Mouse (Mus musculus): ENCODE measurements around the gene Prkcb. TPM values are rescaled to one million over a fixed set of nuclear protein-coding genes. Genes with fewer than 3 reads are reported as not detected.

Gene Prkcb
- polyA plus RNA-seq, 1 experiment from 2014 or later: 111 TPM

- H3K4me1 ChIP-seq (ENCODE audit: control insufficient read depth, insufficient read depth, low read length): 0 out of 2 replicates have a peak, but pooled peaks cover 5% of the 10 kb centered on the region
- H3K36me3 ChIP-seq (ENCODE audit: control insufficient read depth, insufficient read depth, low read length): no peaks in the 10 kb centered on the region
- no peak overlapping the region for H3K4me2 ChIP-seq (ENCODE audit: low read length)
- no peak overlapping the region for H3K27ac ChIP-seq (replicated peaks; ENCODE audit: low read depth, low read length)
- H3K4me3 ChIP-seq (replicated peaks; ENCODE audit: low read depth, low read length): no peak overlapping the region
- peaks cover 6% of the 10 kb centered on the region; the same call in 1 of the 2 replicates for H3K27me3 ChIP-seq (ENCODE audit: control insufficient read depth, insufficient read depth, low read length)
- no peaks in the 10 kb centered on the region for H3K9me3 ChIP-seq (ENCODE audit: control insufficient read depth, low read length)
- H3K9ac ChIP-seq (replicated peaks; ENCODE audit: low read length): no peak overlapping the region
- 90% methylated on average over 7 of the region's 7 CpGs for WGBS
- ATAC-seq (ENCODE audit: low FRiP score, low TSS enrichment): no peak
- DNase-seq: no peak
Measured at GRCm38 (mm10) chr7:122294111-122294510, 5.6 kb downstream of the Prkcb start.

GRCm38 (mm10) chr7:122295363-122295762 lies 6.8 kb downstream of the Prkcb start:
- Histone ChIP-seq H3K27ac (replicated peaks; ENCODE audit: low read depth, low read length) (no peak overlapping the region), H3K4me2 (ENCODE audit: low read length) (no peak overlapping the region), H3K36me3 (ENCODE audit: control insufficient read depth, insufficient read depth, low read length) (no peaks in the 10 kb centered on the region), H3K9ac (replicated peaks; ENCODE audit: low read length) (no peak overlapping the region), H3K9me3 (ENCODE audit: control insufficient read depth, low read length) (no peaks in the 10 kb centered on the region), H3K27me3 (ENCODE audit: control insufficient read depth, insufficient read depth, low read length) (peaks cover 6% of the 10 kb centered on the region; the same call in 1 of the 2 replicates), H3K4me1 (ENCODE audit: control insufficient read depth, insufficient read depth, low read length) (no peaks in the 10 kb centered on the region), H3K4me3 (replicated peaks; ENCODE audit: low read depth, low read length) (no peak overlapping the region)
- ATAC-seq (ENCODE audit: low FRiP score, low TSS enrichment) (no peak), DNase-seq (no peak)
- WGBS: 90% methylated on average over 4 of the region's 4 CpGs

GRCm38 (mm10) chr7:122296331-122296730 lies 7.8 kb downstream of the Prkcb start:
- ATAC-seq (ENCODE audit: low FRiP score, low TSS enrichment): no peak
- Histone ChIP-seq H3K4me2 (ENCODE audit: low read length) (no peak overlapping the region), H3K9me3 (ENCODE audit: control insufficient read depth, low read length) (no peaks in the 10 kb centered on the region), H3K4me3 (replicated peaks; ENCODE audit: low read depth, low read length) (no peak overlapping the region), H3K4me1 (ENCODE audit: control insufficient read depth, insufficient read depth, low read length) (no peaks in the 10 kb centered on the region), H3K36me3 (ENCODE audit: control insufficient read depth, insufficient read depth, low read length) (no peaks in the 10 kb centered on the region), H3K27ac (replicated peaks; ENCODE audit: low read depth, low read length) (no peak overlapping the region), H3K27me3 (ENCODE audit: control insufficient read depth, insufficient read depth, low read length) (no peaks in the 10 kb centered on the region), H3K9ac (replicated peaks; ENCODE audit: low read length) (no peak overlapping the region)
- DNase-seq: no peak
- 66% methylated on average over 1 of the region's 1 CpGs for WGBS

- Histone ChIP-seq H3K9me3 (ENCODE audit: control insufficient read depth, low read length) (no peaks in the 10 kb centered on the region), H3K4me2 (ENCODE audit: low read length) (no peak overlapping the region), H3K4me3 (replicated peaks; ENCODE audit: low read depth, low read length) (no peak overlapping the region), H3K27ac (replicated peaks; ENCODE audit: low read depth, low read length) (no peak overlapping the region), H3K27me3 (ENCODE audit: control insufficient read depth, insufficient read depth, low read length) (no peaks in the 10 kb centered on the region), H3K4me1 (ENCODE audit: control insufficient read depth, insufficient read depth, low read length) (no peaks in the 10 kb centered on the region), H3K9ac (replicated peaks; ENCODE audit: low read length) (no peak overlapping the region), H3K36me3 (ENCODE audit: control insufficient read depth, insufficient read depth, low read length) (no peaks in the 10 kb centered on the region)
- WGBS: 93% methylated on average over 3 of the region's 3 CpGs
- ATAC-seq (ENCODE audit: low FRiP score, low TSS enrichment) (no peak), DNase-seq (no peak)
Measured at GRCm38 (mm10) chr7:122296805-122297204, 8.3 kb downstream of the Prkcb start.

- Histone ChIP-seq H3K27me3 (ENCODE audit: control insufficient read depth, insufficient read depth, low read length) (no peaks in the 10 kb centered on the region), H3K4me1 (ENCODE audit: control insufficient read depth, insufficient read depth, low read length) (no peaks in the 10 kb centered on the region), H3K4me3 (replicated peaks; ENCODE audit: low read depth, low read length) (no peak overlapping the region), H3K9me3 (ENCODE audit: control insufficient read depth, low read length) (no peaks in the 10 kb centered on the region), H3K36me3 (ENCODE audit: control insufficient read depth, insufficient read depth, low read length) (no peaks in the 10 kb centered on the region), H3K4me2 (ENCODE audit: low read length) (no peak overlapping the region), H3K9ac (replicated peaks; ENCODE audit: low read length) (no peak overlapping the region), H3K27ac (replicated peaks; ENCODE audit: low read depth, low read length) (no peak overlapping the region)
- WGBS: 74% methylated on average over 3 of the region's 3 CpGs
- no peak for DNase-seq
- no peak for ATAC-seq (ENCODE audit: low FRiP score, low TSS enrichment)
Measured at GRCm38 (mm10) chr7:122297627-122298026, 9.1 kb downstream of the Prkcb start.

- no peaks in the 10 kb centered on the region for H3K36me3 ChIP-seq (ENCODE audit: control insufficient read depth, insufficient read depth, low read length)
- no peak overlapping the region for H3K27ac ChIP-seq (replicated peaks; ENCODE audit: low read depth, low read length)
- DNase-seq (no peak), ATAC-seq (ENCODE audit: low FRiP score, low TSS enrichment) (no peak)
- H3K4me3 ChIP-seq (replicated peaks; ENCODE audit: low read depth, low read length): no peak overlapping the region
- H3K9ac ChIP-seq (replicated peaks; ENCODE audit: low read length): no peak overlapping the region
- no peak overlapping the region for H3K4me2 ChIP-seq (ENCODE audit: low read length)
- H3K27me3 ChIP-seq (ENCODE audit: control insufficient read depth, insufficient read depth, low read length): no peaks in the 10 kb centered on the region
- no peaks in the 10 kb centered on the region for H3K9me3 ChIP-seq (ENCODE audit: control insufficient read depth, low read length)
- no peaks in the 10 kb centered on the region for H3K4me1 ChIP-seq (ENCODE audit: control insufficient read depth, insufficient read depth, low read length)
- WGBS: 90% methylated on average over 2 of the region's 2 CpGs
Measured at GRCm38 (mm10) chr7:122298715-122299114, 10.2 kb downstream of the Prkcb start.

- H3K9me3 ChIP-seq (ENCODE audit: control insufficient read depth, low read length): no peaks in the 10 kb centered on the region
- WGBS: 79% methylated on average over 4 of the region's 4 CpGs
Measured at GRCm38 (mm10) chr7:122300538-122300937, 12.0 kb downstream of the Prkcb start.

GRCm38 (mm10) chr7:122302538-122302937 lies 14.0 kb downstream of the Prkcb start:
- H3K4me3 ChIP-seq (replicated peaks; ENCODE audit: low read depth, low read length): no peak overlapping the region
- H3K36me3 ChIP-seq (ENCODE audit: control insufficient read depth, insufficient read depth, low read length): no peaks in the 10 kb centered on the region
- DNase-seq: no peak
- 91% methylated on average over 6 of the region's 6 CpGs for WGBS
- no peak for ATAC-seq (ENCODE audit: low FRiP score, low TSS enrichment)
- H3K9me3 ChIP-seq (ENCODE audit: control insufficient read depth, low read length): no peaks in the 10 kb centered on the region
- H3K27ac ChIP-seq (replicated peaks; ENCODE audit: low read depth, low read length): no peak overlapping the region
- H3K4me1 ChIP-seq (ENCODE audit: control insufficient read depth, insufficient read depth, low read length): no peaks in the 10 kb centered on the region
- no peaks in the 10 kb centered on the region for H3K27me3 ChIP-seq (ENCODE audit: control insufficient read depth, insufficient read depth, low read length)
- H3K9ac ChIP-seq (replicated peaks; ENCODE audit: low read length): no peak overlapping the region
- H3K4me2 ChIP-seq (ENCODE audit: low read length): no peak overlapping the region

More at GRCm38 (mm10) chr7:122300538-122300937, 12.0 kb downstream of the Prkcb start:
- Histone ChIP-seq H3K4me3 (replicated peaks; ENCODE audit: low read depth, low read length) (no peak overlapping the region), H3K27me3 (ENCODE audit: control insufficient read depth, insufficient read depth, low read length) (no peaks in the 10 kb centered on the region), H3K4me2 (ENCODE audit: low read length) (no peak overlapping the region), H3K36me3 (ENCODE audit: control insufficient read depth, insufficient read depth, low read length) (no peaks in the 10 kb centered on the region), H3K4me1 (ENCODE audit: control insufficient read depth, insufficient read depth, low read length) (no peaks in the 10 kb centered on the region), H3K27ac (replicated peaks; ENCODE audit: low read depth, low read length) (no peak overlapping the region), H3K9ac (replicated peaks; ENCODE audit: low read length) (no peak overlapping the region)
- DNase-seq (no peak), ATAC-seq (ENCODE audit: low FRiP score, low TSS enrichment) (no peak)

- no peak overlapping the region for H3K4me2 ChIP-seq (ENCODE audit: low read length)
- no peak overlapping the region for H3K9ac ChIP-seq (replicated peaks; ENCODE audit: low read length)
- H3K4me1 ChIP-seq (ENCODE audit: control insufficient read depth, insufficient read depth, low read length): no peaks in the 10 kb centered on the region
- DNase-seq (no peak), ATAC-seq (ENCODE audit: low FRiP score, low TSS enrichment) (no peak)
- 58% methylated on average over 3 of the region's 3 CpGs for WGBS
- no peak overlapping the region for H3K27ac ChIP-seq (replicated peaks; ENCODE audit: low read depth, low read length)
- no peak overlapping the region for H3K4me3 ChIP-seq (replicated peaks; ENCODE audit: low read depth, low read length)
- H3K36me3 ChIP-seq (ENCODE audit: control insufficient read depth, insufficient read depth, low read length): no peaks in the 10 kb centered on the region
- no peaks in the 10 kb centered on the region for H3K27me3 ChIP-seq (ENCODE audit: control insufficient read depth, insufficient read depth, low read length)
- no peaks in the 10 kb centered on the region for H3K9me3 ChIP-seq (ENCODE audit: control insufficient read depth, low read length)
Measured at GRCm38 (mm10) chr7:122303988-122304387, 15.4 kb downstream of the Prkcb start.
